Mouse (Mus musculus): ENCODE data around the gene 4930516K23Rik.

DNA sequence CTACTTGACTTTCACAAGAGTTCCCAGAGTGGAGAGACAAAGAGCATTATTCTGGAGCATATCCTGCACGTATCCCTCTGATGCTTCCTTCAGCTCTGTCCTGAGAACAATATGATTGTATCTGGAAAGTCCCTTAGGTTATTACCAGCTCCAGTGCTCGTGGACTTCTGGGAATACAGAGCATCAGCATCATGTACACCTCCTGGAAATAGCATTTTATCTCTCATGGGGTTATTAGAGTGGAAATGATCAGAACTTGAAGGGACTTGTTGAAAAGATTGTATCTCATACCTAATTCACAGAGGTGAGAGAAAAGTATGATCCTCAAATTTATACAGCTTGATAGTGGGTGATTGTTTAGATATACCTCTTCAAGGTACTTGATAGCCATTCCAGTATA lies at the start of gene 4930516K23Rik:
- TF ChIP-seq CTCF (IDR thresholded peaks at IDR 0.05; ENCODE audit: borderline replicate concordance, insufficient read depth, low read length), result no peak
- TF ChIP-seq POLR2A (IDR thresholded peaks at IDR 0.05; ENCODE audit: low read depth, low read length), result no peak

Measured in embryonic fibroblast, embryonic 13.5 days (primary cell).